Mouse (Mus musculus): ENCODE data around the gene Olfr921. TPM values are rescaled to one million over a fixed set of nuclear protein-coding genes. Genes with fewer than 3 reads are reported as not detected.

Gene Olfr921
- polyA plus RNA-seq, 1 experiment = not detected

DNA sequence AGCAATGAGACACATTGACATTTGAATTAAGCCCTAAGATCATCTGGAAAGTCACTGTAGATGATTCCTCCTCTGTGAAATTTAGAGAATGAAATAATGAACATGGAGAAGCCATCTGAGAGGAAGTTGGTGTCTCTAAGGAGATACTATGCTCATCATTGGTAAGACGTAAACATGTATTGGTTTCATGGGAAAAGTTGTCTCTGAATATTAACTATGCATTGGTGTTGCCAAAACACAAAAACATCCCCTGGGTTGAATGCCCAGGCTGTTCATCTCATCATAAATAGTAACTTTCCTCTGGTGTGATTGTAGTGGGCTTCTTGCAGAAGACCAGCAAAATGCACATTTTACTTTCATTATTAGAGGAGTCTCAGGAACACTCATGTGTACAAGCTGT is 53.4 kb downstream of the Olfr921 start, which contains the start of gene Olfr923:
TSS of gene Olfr923 (plus strand) at position 301 of the 400 bp plus-strand sequence.
- no peak within 1 kb of the TSS for H3ac ChIP-seq (ENCODE audit: control insufficient read depth, insufficient read length, low read depth)
- H3K36me3 ChIP-seq (ENCODE audit: control insufficient read depth, insufficient read depth) = no peaks in the 10 kb centered on the region
- no peaks in the 10 kb centered on the region for H3K79me2 ChIP-seq (ENCODE audit: control insufficient read depth, insufficient read depth)
- TF ChIP-seq MYOD1 (IDR thresholded peaks at IDR 0.05; ENCODE audit: control insufficient read depth, insufficient read length, low read depth) (no peak), MYOG (IDR thresholded peaks at IDR 0.05; ENCODE audit: control insufficient read depth, extremely low read depth, insufficient read length) (no peak), MAX (IDR thresholded peaks at IDR 0.05) (no peak), CTCF (IDR thresholded peaks at IDR 0.05; ENCODE audit: control insufficient read depth, insufficient read depth, insufficient read length) (no peak), FOSL1 (IDR thresholded peaks at IDR 0.05; ENCODE audit: insufficient read depth, low read length, poor library complexity, severe bottlenecking) (no peak), CEBPB (IDR thresholded peaks at IDR 0.05; ENCODE audit: low read depth) (no peak), USF1 (IDR thresholded peaks at IDR 0.05; ENCODE audit: low read depth) (no peak)
- H3K4me3 ChIP-seq (ENCODE audit: insufficient read depth, poor library complexity, severe bottlenecking) = no peak within 1 kb of the TSS
- no peaks in the 10 kb centered on the region for H3K27me3 ChIP-seq (ENCODE audit: control insufficient read depth, insufficient read depth, insufficient read length)
- H3K79me3 ChIP-seq (ENCODE audit: low read depth) = no peaks in the 10 kb centered on the region

Other genes starting within 250 kb of the Olfr921 start
- gene Olfr910, start 235.2 kb upstream of the Olfr921 start, polyA plus RNA-seq (2012; fragmentation: generic; extraction: Trizol) = not detected
- gene Olfr912, start 192.9 kb upstream of the Olfr921 start, polyA plus RNA-seq (2012; fragmentation: generic; extraction: Trizol) = not detected
- gene Olfr913, start 180.3 kb upstream of the Olfr921 start, polyA plus RNA-seq (2012; fragmentation: generic; extraction: Trizol) = not detected
- gene Olfr914, start 168.0 kb upstream of the Olfr921 start, polyA plus RNA-seq (2012; fragmentation: generic; extraction: Trizol) = not detected
- not detected for gene Olfr916, start 113.2 kb upstream of the Olfr921 start, polyA plus RNA-seq (2012; fragmentation: generic; extraction: Trizol)
- gene Olfr917, start 107.2 kb upstream of the Olfr921 start, polyA plus RNA-seq (2012; fragmentation: generic; extraction: Trizol) = not detected
- gene Olfr918, start 98.5 kb upstream of the Olfr921 start, polyA plus RNA-seq (2012; fragmentation: generic; extraction: Trizol) = not detected
- not detected for gene Olfr919, start 69.4 kb upstream of the Olfr921 start, polyA plus RNA-seq (2012; fragmentation: generic; extraction: Trizol)
- gene Vwa5a, start 54.8 kb upstream of the Olfr921 start, polyA plus RNA-seq (2012; fragmentation: generic; extraction: Trizol) = 6.3 TPM
- not detected for gene Olfr920, start 20.8 kb upstream of the Olfr921 start, polyA plus RNA-seq (2012; fragmentation: generic; extraction: Trizol)
- gene Olfr922, start 41.5 kb downstream of the Olfr921 start, polyA plus RNA-seq (2012; fragmentation: generic; extraction: Trizol) = not detected
- gene Olfr923, start 53.5 kb downstream of the Olfr921 start, polyA plus RNA-seq (2012; fragmentation: generic; extraction: Trizol) = not detected
- gene Olfr924, start 71.4 kb downstream of the Olfr921 start, polyA plus RNA-seq (2012; fragmentation: generic; extraction: Trizol) = not detected
- not detected for gene Olfr26, start 82.0 kb downstream of the Olfr921 start, polyA plus RNA-seq (2012; fragmentation: generic; extraction: Trizol)
- not detected for gene Olfr926, start 104.1 kb downstream of the Olfr921 start, polyA plus RNA-seq (2012; fragmentation: generic; extraction: Trizol)
- gene Olfr930, start 156.7 kb downstream of the Olfr921 start, polyA plus RNA-seq (2012; fragmentation: generic; extraction: Trizol) = not detected
- not detected for gene Olfr933, start 199.2 kb downstream of the Olfr921 start, polyA plus RNA-seq (2012; fragmentation: generic; extraction: Trizol)
- gene Olfr934, start 215.2 kb downstream of the Olfr921 start, polyA plus RNA-seq (2012; fragmentation: generic; extraction: Trizol) = not detected
- gene Olfr935, start 226.6 kb downstream of the Olfr921 start, polyA plus RNA-seq (2012; fragmentation: generic; extraction: Trizol) = not detected

Data from C2C12 (cell line).